28 mouse cellular contexts compared by ENCODE assay signal in genomic region chr15:100121437-100121836, GRCm38 (mm10).
DNase-seq lines count a peak whose midpoint lies in the region; ATAC-seq lines count a peak whose summit lies in the region.
"Had no signal": no experiment of that assay in that cellular context is flagged by ENCODE, and none has a peak within 500 bp of the region (broad histone marks: within the 10 kb centered on the region; RNA-seq: fewer than 3 reads in every experiment).

No protein-coding gene starts in this region.

- H3K4me2 ChIP-seq in heart, embryonic 11.5 days: peak overlapping the region; percentile 31; the same call in 1 of the 2 replicates
- H3K4me2 ChIP-seq in heart, embryonic 16.5 days (ENCODE audit: low read depth, low read length): peak overlapping the region; percentile 13; the same call in 1 of the 2 replicates
- H3K4me2 ChIP-seq: forebrain, embryonic 12.5 days; intestine, embryonic 15.5 days; midbrain, embryonic 11.5 days; neural tube, embryonic 12.5 days had no signal

- no peak overlapping the region for H3K4me3 ChIP-seq in heart, embryonic 11.5 days (ENCODE audit: low read depth, low read length)
- H3K4me3 ChIP-seq in heart, embryonic 16.5 days (ENCODE audit: low read length): no peak overlapping the region
- H3K4me3 ChIP-seq in forebrain, embryonic 10.5 days: no peak overlapping the region
- H3K4me3 ChIP-seq: erythroblast, embryonic 14.5 days; forebrain, embryonic 12.5 days; hindbrain, embryonic 10.5 days; intestine, embryonic 15.5 days; myocyte; neural tube, embryonic 12.5 days had no signal

- H3K9ac ChIP-seq in heart, embryonic 11.5 days (ENCODE audit: low read depth, low read length): peak overlapping the region; percentile 36; the same call in 1 of the 2 replicates
- no peak overlapping the region for H3K9ac ChIP-seq in heart, embryonic 16.5 days (ENCODE audit: low read length)
- H3K9ac ChIP-seq: forebrain, embryonic 12.5 days; forebrain, postnatal 0 days; intestine, embryonic 15.5 days; neural tube, embryonic 12.5 days had no signal

- H3K27me3 ChIP-seq in heart, embryonic 11.5 days (ENCODE audit: control insufficient read depth, insufficient read depth, low read length): no peaks in the 10 kb centered on the region
- no peaks in the 10 kb centered on the region for H3K27me3 ChIP-seq in heart, embryonic 16.5 days (ENCODE audit: control insufficient read depth, insufficient read depth, low read length)
- H3K27me3 ChIP-seq in forebrain, embryonic 10.5 days (ENCODE audit: poor library complexity, severe bottlenecking): no peaks in the 10 kb centered on the region
- H3K27me3 ChIP-seq: CH12.LX; forebrain, embryonic 12.5 days; intestine, embryonic 15.5 days; neural tube, embryonic 12.5 days had no signal

- H3K4me1 ChIP-seq in heart, embryonic 11.5 days (ENCODE audit: control insufficient read depth, insufficient read depth, low read length): peaks cover 45% of the 10 kb centered on the region
- H3K4me1 ChIP-seq in heart, embryonic 16.5 days (ENCODE audit: control insufficient read depth, insufficient read depth, low read length): peaks cover 40% of the 10 kb centered on the region
- H3K4me1 ChIP-seq in forebrain, embryonic 10.5 days: peaks cover 22% of the 10 kb centered on the region

- no peaks in the 10 kb centered on the region for H3K9me3 ChIP-seq in heart, embryonic 11.5 days (replicated peaks; ENCODE audit: control insufficient read depth, low read length)
- no peaks in the 10 kb centered on the region for H3K9me3 ChIP-seq in heart, embryonic 16.5 days (replicated peaks; ENCODE audit: control insufficient read depth, low read length)
- no peaks in the 10 kb centered on the region for H3K9me3 ChIP-seq in forebrain, embryonic 10.5 days
- H3K9me3 ChIP-seq: forebrain, embryonic 12.5 days; hindbrain, embryonic 10.5 days; intestine, embryonic 15.5 days; neural tube, embryonic 12.5 days had no signal

- intact Hi-C loops in heart, postnatal 25 days (cut with DNase I): no loop called here

- peak; percentile 94 for DNase-seq in heart, adult 11 months
- no peak for DNase-seq in heart, postnatal 25 days (ENCODE audit: low spot score)
- DNase-seq in lung, adult 18-20 months: no peak
- no peak for DNase-seq in ovary, postnatal 14 days (ENCODE audit: low spot score)
- no peak for DNase-seq in forebrain, embryonic 10.5 days (ENCODE audit: extremely low spot score, low spot score)
- no peak for DNase-seq in kidney, adult 18-20 months
- DNase-seq: adrenal gland, postnatal 10 days; cerebellum, adult 9-11 months; forebrain, postnatal 0 days; kidney, adult 9 months; kidney, postnatal 10 days; layer of hippocampus, adult 9-11 months; liver; lung, postnatal 36 days; thymus, adult 2 months; thymus, postnatal 36 days had no signal

- 29% methylated on average over 6 of the region's 6 CpGs for WGBS in heart, embryonic 11.5 days (ENCODE audit: insufficient replicate concordance)
- 42% methylated on average over 6 of the region's 6 CpGs for WGBS in heart, embryonic 16.5 days
- 94% methylated on average over 6 of the region's 6 CpGs for WGBS in forebrain, embryonic 10.5 days

- H3K27ac ChIP-seq in heart, embryonic 11.5 days (ENCODE audit: low read depth, low read length): peak overlapping the region; percentile 78
- H3K27ac ChIP-seq in heart, embryonic 16.5 days (ENCODE audit: low read length): peak overlapping the region; percentile 73
- H3K27ac ChIP-seq in forebrain, embryonic 10.5 days: no peak overlapping the region
- H3K27ac ChIP-seq: forebrain, embryonic 12.5 days; hindbrain, embryonic 10.5 days; intestine, embryonic 15.5 days; neural tube, embryonic 12.5 days had no signal

- ATAC-seq in heart, embryonic 11.5 days (replicated peaks; ENCODE audit: insufficient number of reproducible peaks, low FRiP score, low TSS enrichment): 0 out of 2 replicates have a peak, but pooled peaks have one; percentile 43
- peak; percentile 76 for ATAC-seq in heart, embryonic 16.5 days (replicated peaks; ENCODE audit: extremely low read depth, insufficient read depth, low FRiP score)
- ATAC-seq: forebrain, postnatal 0 days; hindbrain, embryonic 16.5 days; intestine, embryonic 15.5 days; midbrain, embryonic 16.5 days had no signal

- peaks cover 1% of the 10 kb centered on the region; the same call in 1 of the 2 replicates for H3K36me3 ChIP-seq in heart, embryonic 11.5 days (ENCODE audit: control insufficient read depth, insufficient read depth, low read length)
- peaks cover 5% of the 10 kb centered on the region for H3K36me3 ChIP-seq in heart, embryonic 16.5 days (ENCODE audit: control insufficient read depth, insufficient read depth)
- peaks cover 34% of the 10 kb centered on the region for H3K36me3 ChIP-seq in forebrain, embryonic 10.5 days (replicated peaks)
